Mouse (Mus musculus) retina, postnatal 1 day (tissue): ENCODE measurements at regions not wholly inside any gene's neighbourhood (a gene's known extent, or its start where the extent isn't known, plus 50 kb on each side); places are given as distances from the start of the nearest gene placed in this dataset.
"Not testable (repeated sequence)": the region's sequence is repeated elsewhere in the genome, so short reads cannot be mapped to it uniquely, and the experiment has no call there.

Source experiments
- DNase-seq: peaks from one replicate; pipeline ENCODE4 v3.0.0-alpha.2; 2012

DNA sequence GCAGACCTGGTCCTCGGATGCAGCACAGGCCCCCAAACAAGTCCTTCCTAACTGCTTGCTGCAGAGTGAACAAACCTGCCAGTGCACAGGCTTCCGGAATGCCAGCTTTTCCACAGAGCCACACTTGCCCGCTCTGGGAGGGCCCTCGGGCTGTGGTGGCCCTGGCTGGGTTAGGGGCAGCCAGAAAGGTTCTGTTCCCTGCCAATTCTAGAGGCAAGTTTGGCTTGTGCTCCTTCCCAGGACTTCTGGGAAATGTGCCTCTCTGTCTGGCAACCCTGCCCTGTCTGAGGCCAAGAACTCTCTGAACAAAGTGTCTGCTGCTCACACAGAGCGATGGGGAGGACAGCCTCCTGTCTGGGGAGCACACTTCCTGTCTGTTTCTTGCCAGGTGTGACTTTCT, 66.4 kb downstream of the Xrcc2 start:
- DNase-seq = no peak

DNA sequence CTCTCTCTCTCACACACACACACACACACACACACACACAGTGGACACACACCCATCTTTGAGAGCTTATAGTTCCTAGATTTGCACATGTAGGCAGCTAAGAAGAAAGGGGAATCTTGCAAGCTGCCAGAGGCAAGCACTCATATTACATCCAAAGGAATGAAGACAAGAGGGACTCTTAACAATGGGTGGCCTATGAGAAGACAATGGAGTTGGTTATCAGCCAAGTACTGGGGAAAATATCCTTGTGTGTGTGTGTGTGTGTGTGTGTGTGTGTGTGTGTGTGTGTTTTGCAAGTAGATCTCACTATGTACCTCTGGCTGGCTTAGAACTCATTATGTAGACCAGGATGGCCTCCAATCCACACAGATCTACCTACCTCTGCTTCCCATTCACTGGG, 67.5 kb downstream of the Xrcc2 start:
- DNase-seq = peak; percentile 60

DNA sequence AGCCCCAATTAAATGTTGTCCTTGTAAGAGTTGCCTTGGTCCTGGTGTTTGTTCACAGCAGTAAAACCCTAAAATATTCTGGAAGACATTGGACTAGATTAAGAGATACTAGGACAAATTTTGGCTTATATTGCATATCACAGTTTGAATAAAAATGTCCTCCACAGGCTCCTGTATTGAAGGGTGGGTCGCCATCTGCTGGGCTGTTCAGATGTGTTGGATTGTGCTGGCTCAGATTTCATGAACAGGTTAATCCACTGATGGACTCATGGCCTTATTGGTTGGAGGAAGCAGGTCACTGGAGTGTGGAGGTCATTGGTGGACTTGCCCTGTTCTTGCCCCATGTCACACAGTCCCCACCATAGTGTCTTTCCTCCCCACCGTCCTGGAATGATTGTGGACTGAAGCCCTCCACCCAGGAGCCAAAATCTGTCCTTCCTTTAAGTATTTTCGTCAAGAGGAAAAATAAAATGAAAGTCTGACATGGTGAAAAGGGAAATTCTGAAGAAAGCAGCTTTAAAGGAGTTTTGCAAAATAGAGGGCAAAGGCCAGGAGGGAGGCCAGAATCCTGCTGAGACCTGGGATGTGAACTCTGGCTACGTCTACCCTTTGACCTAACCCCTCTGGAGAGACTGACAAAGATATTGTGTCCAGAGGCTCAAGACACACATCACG, 72.6 kb downstream of the Xrcc2 start:
- peak; percentile 24 for DNase-seq

DNA sequence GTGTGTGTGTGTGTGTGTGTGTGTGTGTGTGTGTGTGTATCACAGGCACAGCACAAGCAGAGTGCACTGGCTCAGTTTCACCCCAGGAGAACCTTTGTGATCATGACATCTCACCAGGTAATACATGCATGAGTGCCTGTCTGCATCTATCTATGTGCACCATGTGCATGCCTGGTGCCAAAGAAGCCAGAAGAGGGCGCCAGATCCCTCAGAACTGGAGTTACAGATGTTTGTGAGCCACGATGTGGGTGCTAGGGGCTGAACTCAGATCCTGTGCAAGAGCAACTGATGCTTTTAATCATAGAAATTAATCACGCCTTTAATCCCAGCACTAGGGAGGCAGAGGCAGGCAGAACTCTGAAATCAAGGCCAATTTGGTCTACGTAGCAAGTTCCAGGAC, 75.9 kb downstream of the Xrcc2 start:
- no peak for DNase-seq

DNA sequence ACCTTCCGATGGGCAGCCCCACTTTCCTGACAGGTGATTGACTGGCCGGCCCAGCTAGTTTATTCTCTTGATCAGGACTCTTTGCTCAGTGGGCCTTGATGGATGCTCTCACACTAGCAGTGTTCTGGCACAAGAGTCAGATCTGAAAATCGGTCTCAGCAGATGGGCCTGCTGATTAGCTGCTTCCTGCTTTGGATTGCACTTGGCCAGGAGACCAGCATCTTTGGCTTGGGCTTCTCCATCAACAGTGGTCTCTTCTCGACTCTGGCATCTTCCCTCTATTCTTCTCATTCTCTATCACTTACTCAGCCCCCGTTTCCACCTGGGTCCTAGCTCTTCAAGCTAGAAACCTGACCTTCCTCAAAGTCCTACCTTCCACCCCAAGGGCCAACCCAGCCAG, 77.1 kb downstream of the Xrcc2 start:
- DNase-seq = no peak

DNA sequence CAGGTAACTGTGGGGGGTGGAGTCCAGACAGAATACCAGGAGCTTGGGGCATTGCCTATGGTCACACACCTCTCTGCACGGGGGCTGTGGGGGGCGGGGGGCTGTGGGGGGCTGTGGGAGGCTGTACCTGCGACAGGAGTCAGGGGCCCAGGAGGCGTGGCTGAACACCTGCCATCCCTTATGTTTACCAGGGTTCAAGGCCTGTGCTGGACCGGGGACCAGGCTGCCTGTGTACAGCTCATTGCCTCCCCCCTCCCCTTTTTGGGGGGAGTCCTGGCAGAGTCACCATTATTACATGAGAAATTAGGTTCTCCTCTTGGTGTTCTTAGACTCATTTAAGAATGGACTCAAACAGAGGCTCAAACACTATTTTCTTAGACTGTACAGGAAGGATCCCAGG, 78.5 kb downstream of the Xrcc2 start:
- no peak for DNase-seq

DNA sequence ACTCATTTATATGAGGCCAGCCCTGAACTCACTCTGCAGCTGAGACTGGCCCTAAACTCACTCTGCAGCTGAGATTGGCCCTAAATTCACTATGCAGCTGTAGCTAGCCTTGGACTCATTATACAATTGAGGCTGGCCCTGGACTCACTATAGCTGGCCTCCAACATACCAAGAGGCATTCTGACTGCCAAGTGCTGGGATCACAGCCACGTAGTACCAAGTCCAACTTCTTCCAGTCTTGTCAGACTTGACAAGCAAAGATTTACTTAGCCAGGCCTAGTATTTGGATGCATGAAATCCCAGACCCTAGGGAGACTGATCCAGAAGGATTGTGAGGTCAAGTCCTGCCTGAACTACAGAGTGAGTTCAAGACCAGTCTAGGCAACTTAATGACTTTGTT, 81.6 kb downstream of the Xrcc2 start:
- DNase-seq = no peak

DNA sequence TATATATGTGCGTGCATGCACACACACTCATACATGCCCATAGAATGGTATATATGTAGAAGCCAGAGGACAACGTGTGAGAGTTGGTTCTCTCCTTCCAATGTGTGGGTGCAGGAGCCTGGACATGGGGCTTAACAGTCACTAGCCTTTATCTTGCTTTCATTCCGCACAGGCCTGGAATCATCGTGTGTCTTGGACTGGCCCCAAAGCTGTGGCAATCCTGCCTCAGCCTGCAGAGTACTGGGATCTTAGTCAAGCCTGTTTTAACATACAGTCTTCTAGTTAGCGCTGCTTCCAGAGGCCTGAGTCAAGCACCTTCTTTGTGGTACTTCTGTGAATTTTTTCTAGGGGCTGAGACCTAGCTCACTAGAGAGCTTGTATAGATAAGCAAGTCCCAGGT, 85.8 kb downstream of the Xrcc2 start:
- no peak for DNase-seq

DNA sequence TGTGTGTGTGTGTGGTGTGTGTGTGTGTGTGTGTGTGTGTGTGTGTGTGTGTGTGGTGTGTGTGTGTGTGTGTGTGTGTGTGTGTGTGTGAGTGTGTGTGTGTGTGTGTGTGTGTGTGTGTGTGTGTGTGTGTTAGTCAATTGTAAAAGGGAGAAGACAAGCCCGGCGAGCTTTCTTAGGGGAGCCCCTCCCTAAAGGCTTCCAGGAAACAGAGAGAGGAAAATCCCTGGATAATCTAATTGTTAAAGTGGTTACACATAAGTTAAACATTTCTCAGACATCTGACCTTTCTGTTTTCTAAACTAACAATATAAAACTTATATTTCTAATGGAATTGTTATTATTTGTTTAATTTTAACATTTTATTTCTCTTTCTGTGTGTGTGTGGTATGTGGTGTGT, 86.3 kb downstream of the Xrcc2 start:
- not testable (repeated sequence) for DNase-seq

DNA sequence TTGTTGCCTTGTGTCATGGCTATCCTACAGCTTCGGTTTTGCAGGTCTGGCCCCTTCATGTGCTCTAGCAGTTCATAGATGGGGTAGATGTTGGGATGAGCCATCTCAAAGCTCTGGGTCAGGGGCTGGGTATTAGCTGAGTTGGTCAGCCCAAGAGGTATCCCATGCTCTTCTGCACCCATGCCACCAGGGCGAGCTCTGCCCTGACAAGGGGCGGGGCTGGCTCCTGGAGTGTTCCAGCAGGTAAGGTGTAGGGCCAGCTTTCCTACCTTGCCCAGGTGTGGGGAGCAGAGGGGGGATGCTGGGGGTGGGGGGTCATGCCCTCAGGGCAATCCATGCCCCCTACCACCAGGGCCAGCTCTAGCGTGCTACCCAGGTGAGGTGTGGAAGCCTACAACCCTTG, 91.0 kb downstream of the Xrcc2 start:
- no peak for DNase-seq

DNA sequence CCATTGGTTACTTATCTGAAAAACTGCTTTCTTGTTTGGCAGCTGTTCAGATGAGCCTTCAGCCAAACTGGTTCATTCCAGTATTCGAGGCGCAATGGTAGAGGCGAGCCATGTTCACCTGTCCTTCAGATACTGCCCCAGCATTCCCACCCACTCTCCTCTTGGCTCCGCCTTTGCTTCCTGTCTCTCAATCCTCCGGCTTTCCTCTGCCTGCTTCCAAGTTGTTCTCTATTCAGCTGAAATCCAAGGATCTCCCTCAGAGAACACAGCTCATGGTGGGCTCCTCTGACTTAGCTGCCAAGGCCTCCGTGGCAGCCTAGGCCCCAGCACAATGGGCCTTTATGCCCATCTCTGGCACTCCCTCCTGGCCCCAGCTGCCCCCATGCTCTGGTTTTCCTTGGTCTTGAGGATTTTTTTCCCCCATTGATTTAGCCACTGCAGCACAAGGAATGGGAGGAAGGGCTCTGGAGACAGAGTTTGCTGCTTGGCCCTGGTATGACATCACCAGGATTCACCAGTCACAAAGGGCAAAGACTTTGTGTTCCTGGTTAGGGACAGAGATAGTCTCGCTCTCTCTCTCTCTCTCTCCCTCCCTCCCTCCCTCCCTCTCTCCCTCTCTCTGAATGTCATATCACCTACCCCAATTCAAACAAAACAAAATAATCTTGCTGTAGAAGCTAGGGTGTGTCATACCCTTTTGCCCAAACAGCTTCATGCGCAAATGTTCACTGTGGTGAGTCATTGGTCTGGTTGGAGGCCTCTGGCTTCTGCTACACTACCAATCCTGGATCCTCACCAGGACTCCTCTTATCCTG, 91.6 kb downstream of the Xrcc2 start:
- peak; percentile 38 for DNase-seq

DNA sequence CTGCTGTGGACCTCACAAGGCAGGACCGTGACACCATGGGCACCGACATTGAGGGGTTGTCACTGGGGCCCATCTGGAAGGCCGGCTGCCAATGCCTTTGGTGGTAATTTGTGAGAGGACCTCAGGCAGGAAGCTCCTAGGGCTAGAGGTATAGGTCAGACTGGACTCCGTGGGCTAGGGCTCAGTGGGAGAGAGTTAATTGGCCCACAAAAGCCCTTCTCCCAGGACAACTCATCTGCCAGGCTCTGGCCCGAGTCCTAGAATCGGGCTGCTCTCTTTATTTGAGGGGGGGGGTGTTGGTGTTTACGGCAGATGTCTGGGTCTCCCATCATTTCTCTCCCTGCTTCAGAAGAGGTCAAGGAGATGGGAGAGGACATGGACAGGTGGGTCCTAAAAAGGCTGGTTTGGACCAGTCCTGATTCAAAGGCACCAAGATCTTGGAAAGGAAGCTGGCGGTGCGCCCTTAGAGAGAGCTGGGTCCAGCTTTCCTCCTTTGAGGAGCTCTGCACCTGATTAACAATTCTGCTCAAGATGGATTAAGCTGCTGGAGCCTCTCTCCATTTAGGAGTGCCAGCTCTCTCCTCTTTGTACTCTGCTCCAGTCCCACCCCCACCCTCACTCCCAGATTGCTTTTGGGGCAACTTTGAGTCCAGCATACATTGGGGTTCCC, 93.5 kb downstream of the Xrcc2 start:
- DNase-seq = no peak

DNA sequence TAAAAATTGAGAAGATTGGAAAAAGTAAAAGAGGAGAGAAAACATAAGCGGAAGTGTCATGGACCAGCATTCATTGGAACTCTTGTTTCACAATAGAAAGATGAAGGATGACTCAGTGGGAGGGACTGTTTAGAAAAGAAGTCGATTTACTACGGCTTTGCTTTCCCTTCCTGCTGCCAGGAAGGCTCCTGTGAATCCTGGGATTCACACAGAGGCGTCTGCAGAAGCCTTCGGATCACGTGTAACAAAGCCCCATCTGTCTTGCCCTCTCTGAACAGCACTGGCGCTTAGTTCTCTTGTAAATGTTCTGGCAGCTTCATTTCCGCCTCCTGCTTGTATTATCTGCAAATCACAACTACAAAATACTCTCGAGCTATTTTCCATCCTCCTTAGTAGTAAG, 94.0 kb downstream of the Cct8l1 start:
- peak; percentile 58 for DNase-seq

DNA sequence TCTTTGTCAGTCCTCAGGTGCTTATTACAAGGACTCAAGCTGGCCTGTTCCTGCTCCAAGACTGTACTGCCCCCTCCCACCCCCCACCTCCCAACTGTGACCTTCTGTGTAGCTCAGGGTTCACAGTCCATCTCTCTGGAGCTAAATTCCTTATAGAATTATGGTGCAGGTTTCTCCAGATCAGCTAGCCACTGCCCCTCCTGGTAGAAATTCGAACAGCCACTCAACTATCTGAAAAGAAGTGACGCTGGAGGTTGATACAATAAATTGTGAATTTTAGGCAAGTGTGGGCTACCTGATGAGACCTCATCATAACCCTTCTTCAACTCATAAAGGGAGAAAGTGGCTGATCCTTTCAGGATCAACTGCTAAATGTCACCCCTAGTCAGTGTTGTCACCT, 86.3 kb downstream of the Cct8l1 start:
- DNase-seq = peak; percentile 34

DNA sequence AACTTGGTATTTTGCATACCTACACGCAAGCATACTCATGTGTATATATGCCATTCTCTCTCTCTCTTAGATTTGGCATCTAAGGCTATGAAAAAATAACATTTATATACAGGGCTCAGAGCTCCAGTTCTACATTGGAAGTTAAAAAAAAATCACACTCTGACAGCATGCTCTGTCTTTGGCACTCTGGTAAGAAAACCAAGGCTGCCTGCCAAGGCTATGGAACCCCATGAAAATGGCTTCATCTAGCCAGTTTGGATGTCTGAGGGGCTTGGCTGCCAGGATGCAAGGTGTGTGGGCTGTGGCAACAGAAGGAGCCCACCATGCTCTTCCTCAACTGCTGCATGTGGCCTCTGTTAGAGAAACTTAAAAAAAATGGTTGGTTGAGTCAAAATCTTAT, 83.5 kb downstream of the Cct8l1 start:
- no peak for DNase-seq

DNA sequence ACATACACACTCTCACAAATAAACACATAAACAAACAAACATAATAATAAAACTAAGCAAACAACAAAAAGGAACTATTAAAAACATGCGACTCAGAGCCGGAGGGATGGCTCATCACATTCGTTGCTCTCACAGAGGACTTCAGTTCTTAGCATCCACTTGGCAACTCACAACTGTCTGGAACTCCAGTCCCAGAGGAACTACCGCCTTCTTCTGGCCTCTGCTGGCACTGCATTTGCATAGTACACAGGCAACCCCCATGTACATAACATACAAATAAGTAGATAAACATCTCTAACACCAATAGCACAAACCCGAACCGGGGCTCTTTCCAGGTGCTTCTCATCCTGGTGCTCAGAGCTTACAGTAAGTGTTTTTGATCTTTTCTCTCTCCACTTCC, 81.9 kb downstream of the Cct8l1 start:
- no peak for DNase-seq

DNA sequence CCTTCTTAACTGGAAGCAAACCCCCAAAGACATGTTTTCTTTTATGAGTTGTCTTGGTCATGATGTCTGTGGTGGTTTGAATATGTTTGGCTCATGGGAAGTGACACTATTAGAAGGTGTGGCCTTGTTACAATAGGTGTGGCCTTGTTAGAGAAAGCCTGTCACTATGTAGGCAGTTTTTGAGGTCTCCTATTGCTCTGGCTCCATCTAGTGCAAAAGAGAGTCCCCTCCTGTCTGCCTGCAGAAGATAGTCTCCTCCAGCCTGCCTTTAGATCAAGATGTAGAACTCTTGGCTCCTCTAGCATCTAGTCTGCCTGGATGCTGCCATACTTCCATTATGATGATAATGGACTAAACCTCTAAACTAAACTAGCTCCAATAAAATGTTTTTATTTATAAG, 75.8 kb downstream of the Cct8l1 start:
- no peak for DNase-seq
